Mouse (Mus musculus) neural tube, embryonic 12.5 days (tissue): ENCODE data around the gene Irak1bp1. TPM values are rescaled to one million over a fixed set of nuclear protein-coding genes. Genes with fewer than 3 reads are reported as not detected.

Source experiments
- ATAC-seq: fragments of 200-750 bp; cut with Nextera tagmentation; 2 replicates; pipeline ENCODE4 v1.8.0; 2017; ENCODE audit warnings: low read depth, mild to moderate bottlenecking, moderate TSS enrichment, moderate library complexity; ENCODE audit not compliant: low FRiP score
- H3K27ac ChIP-seq: fragments of 300-500 bp; sonication (generic); 2 replicates; pipeline ENCODE4 v1.5.1; 2016
- H3K27me3 ChIP-seq: fragments of 300-500 bp; sonication (generic); replicated peaks from 2 replicates; pipeline ENCODE4 v1.6.1; 2016; ENCODE audit warnings: mild to moderate bottlenecking
- H3K36me3 ChIP-seq: fragments of 300-500 bp; sonication (generic); 2 replicates; pipeline ENCODE4 v1.6.1; 2016; ENCODE audit warnings: mild to moderate bottlenecking
- H3K4me1 ChIP-seq: fragments of 300-500 bp; sonication (generic); 2 replicates; pipeline ENCODE4 v1.6.1; 2016
- H3K4me2 ChIP-seq: fragments of 300-500 bp; sonication (generic); replicated peaks from 2 replicates; pipeline ENCODE4 v1.6.1; 2016; ENCODE audit warnings: mild to moderate bottlenecking
- H3K4me3 ChIP-seq: fragments of 300-500 bp; sonication (generic); 2 replicates; pipeline ENCODE4 v1.5.1; 2016
- H3K9ac ChIP-seq: fragments of 300-500 bp; sonication (generic); 2 replicates; pipeline ENCODE4 v1.6.1; 2016; ENCODE audit warnings: mild to moderate bottlenecking
- H3K9me3 ChIP-seq: fragments of 300-500 bp; sonication (generic); 2 replicates; pipeline ENCODE4 v1.6.1; 2016; ENCODE audit warnings: mild to moderate bottlenecking
- WGBS: fragments of 180-500 bp; shearing (Covaris S2); methylation state at CpG from one replicate; pipeline ENCODE4 v1.1.7; 2016; 5-methylcytosine and 5-hydroxymethylcytosine counted together
- polyA plus RNA-seq: library from polyadenylated mRNA; unstranded; fragments of >200 nt; fragmentation: Nextera tagmentation; extraction: Ambion mirVana; gene quantifications from 2 replicates; pipeline ENCODE4 v1.2.1, GENCODE M21; 2016

Irak1bp1 gene
- polyA plus RNA-seq, 1 experiment from 2014 or later, result 27.7 TPM

DNA sequence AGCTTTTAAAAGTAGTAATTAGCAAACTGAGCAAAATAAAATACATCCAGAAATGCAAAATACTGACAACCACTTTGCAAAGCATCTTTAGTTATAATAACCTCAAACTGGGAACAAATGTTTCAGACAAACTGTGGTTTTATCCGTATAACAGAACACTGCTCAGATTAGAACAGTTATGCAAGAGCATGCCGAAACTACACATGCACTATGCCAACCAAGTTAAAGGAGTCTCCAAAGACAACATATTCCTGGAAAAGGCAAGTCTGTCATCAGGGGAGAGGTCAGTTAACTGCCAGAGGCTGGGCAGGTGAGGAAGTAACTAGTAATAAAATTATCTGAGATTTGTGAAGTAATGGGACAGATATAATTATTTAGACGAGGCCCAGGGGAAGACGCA is 13.3 kb downstream of the Irak1bp1 start:
- Histone ChIP-seq H3K9ac (no peak overlapping the region), H3K27me3 (no peaks in the 10 kb centered on the region), H3K9me3 (no peaks in the 10 kb centered on the region), H3K27ac (no peak overlapping the region), H3K36me3 (peaks cover 20% of the 10 kb centered on the region), H3K4me3 (no peak overlapping the region), H3K4me1 (no peaks in the 10 kb centered on the region), H3K4me2 (no peak overlapping the region)
- WGBS, result 92% methylated on average over 4 of the region's 4 CpGs
- ATAC-seq, result no peak

DNA sequence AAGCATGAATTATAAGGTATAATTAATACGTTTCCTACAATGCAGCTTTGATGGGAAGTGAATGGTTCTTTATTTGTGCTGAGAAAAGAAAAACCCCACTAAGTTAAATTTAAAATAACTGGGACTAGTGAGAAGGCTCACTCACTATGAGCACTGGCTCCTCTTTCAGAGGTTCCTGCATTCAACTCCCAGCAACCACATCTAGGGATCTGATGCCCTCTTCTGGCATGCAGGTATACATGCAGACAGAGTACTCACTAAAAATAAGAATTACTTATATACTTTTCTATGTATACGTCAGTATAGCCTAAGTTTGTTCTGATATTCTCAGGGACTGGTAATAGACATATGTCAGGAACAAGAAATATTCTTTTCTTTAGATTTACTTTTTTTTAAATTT is 24.7 kb downstream of the Irak1bp1 start:
- H3K4me3 ChIP-seq, result no peak overlapping the region
- H3K36me3 ChIP-seq, result no peaks in the 10 kb centered on the region
- no peaks in the 10 kb centered on the region for H3K9me3 ChIP-seq
- no peaks in the 10 kb centered on the region for H3K27me3 ChIP-seq
- no peaks in the 10 kb centered on the region; the same call in 1 of the 2 replicates for H3K4me1 ChIP-seq
- no peak overlapping the region for H3K27ac ChIP-seq
- no peak overlapping the region for H3K4me2 ChIP-seq
- ATAC-seq, result peak; percentile 54; the same call in 1 of the 2 replicates
- no peak overlapping the region for H3K9ac ChIP-seq
- WGBS, result 57% methylated on average over 2 of the region's 2 CpGs

DNA sequence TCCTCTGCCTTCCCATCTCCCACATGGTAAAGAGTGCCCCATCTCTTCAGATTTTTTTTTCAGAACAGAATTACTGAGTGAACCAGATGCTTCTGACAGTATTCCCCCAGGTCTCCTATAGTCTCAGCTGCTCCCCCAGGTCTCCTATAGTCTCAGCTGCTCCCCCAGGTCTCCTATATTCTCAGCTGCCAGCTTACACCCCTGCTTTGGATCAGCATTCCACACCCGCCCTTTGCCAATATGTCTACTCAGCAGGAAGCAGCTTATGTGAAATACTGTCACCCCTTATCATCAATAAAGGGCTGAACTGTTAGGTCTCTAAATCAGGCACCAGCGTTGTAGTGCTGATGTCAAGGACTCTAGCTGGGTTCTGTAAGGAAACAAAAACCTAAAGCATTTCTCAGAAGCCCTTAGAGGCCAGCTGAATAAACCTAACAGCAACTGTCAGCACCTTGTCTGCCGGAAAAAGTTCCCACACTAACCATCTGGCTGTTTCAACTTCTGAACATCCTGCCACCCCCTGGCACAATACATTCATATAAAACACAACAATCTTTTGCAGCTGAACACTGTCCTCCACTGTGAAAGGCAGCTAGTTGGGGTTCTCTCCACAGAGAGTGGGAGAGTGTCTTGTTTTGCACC is 25.8 kb downstream of the Irak1bp1 start:
- Histone ChIP-seq H3K36me3 (no peaks in the 10 kb centered on the region), H3K4me2 (no peak overlapping the region), H3K9me3 (no peaks in the 10 kb centered on the region), H3K4me3 (no peak overlapping the region), H3K9ac (no peak overlapping the region), H3K27ac (no peak overlapping the region), H3K4me1 (no peaks in the 10 kb centered on the region; the same call in 1 of the 2 replicates), H3K27me3 (no peaks in the 10 kb centered on the region)
- 0 out of 2 replicates have a peak, but pooled peaks have one; percentile 43 for ATAC-seq
- 31% methylated on average over 3 of the region's 3 CpGs for WGBS

DNA sequence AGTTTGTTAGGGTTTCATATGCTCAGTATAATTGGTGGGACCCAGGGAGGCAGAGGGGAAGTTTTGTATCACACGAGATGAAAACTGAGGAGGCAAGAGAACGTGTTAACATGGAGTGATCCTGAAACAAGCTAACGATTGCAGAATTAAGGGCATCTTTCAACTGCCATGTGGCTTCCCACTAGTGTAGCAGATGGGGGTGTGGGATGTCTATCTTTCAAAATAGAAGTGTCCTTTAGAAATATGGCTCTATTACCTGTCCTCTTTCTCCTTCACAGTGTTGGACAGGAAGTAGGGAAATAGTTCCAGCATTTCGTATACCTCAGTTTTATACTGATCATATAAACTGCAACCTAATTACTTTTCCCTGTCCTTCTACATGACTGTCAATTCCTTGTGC is 26.9 kb downstream of the Irak1bp1 start:
- Histone ChIP-seq H3K4me2 (no peak overlapping the region), H3K9me3 (no peaks in the 10 kb centered on the region), H3K36me3 (no peaks in the 10 kb centered on the region), H3K4me1 (no peaks in the 10 kb centered on the region; the same call in 1 of the 2 replicates), H3K27ac (no peak overlapping the region), H3K9ac (no peak overlapping the region), H3K4me3 (no peak overlapping the region), H3K27me3 (no peaks in the 10 kb centered on the region)
- WGBS, result 89% methylated on average over 4 of the region's 4 CpGs
- ATAC-seq, result no peak

DNA sequence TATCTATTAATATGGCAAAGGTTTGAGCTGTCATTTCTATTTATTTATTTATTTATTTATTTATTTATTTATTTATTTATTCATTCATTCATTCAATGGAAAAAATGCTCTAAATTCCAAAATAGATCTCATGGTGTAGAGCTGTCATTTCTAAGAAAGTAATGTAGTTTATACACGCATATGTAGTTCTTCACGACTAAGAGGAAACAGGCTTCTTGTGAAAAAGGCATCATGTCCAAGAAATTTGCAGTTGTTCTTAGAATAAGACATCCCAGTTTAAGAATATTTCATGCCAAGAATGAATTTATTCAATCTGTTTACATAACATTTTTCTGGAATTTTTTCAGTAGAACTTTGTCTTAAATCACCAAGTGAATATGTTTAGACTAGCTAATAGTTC is 31.5 kb downstream of the Irak1bp1 start:
- ATAC-seq, result no peak
- no peaks in the 10 kb centered on the region for H3K4me1 ChIP-seq
- no peaks in the 10 kb centered on the region for H3K36me3 ChIP-seq
- H3K9ac ChIP-seq, result no peak overlapping the region
- H3K9me3 ChIP-seq, result no peaks in the 10 kb centered on the region
- H3K27me3 ChIP-seq, result no peaks in the 10 kb centered on the region
- WGBS, result 92% methylated on average over 2 of the region's 2 CpGs
- no peak overlapping the region for H3K27ac ChIP-seq
- H3K4me3 ChIP-seq, result no peak overlapping the region
- no peak overlapping the region for H3K4me2 ChIP-seq

DNA sequence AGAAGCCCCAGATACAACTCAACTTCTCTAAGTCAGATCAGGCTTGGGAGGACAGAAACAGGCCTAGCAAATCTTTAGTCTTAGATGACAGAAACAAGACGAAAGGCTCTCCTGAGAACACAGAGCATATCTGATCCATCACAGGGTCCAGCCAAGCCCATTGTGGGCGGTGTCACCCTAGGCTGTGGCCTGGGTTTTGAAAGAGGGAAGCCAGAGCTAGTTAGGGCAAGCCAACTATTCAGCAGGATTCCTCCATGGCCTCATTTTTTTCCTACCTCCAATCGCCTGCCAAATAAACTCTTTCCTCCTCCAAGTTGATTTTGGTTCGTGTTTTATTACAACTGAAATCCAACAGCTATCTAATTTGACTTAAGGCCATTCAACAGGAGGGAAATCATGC is 32.0 kb downstream of the Irak1bp1 start:
- Histone ChIP-seq H3K4me1 (no peaks in the 10 kb centered on the region), H3K9ac (no peak overlapping the region), H3K9me3 (no peaks in the 10 kb centered on the region), H3K27me3 (no peaks in the 10 kb centered on the region), H3K36me3 (no peaks in the 10 kb centered on the region), H3K4me3 (no peak overlapping the region), H3K27ac (no peak overlapping the region), H3K4me2 (no peak overlapping the region)
- WGBS, result 87% methylated on average over 4 of the region's 4 CpGs
- no peak for ATAC-seq

DNA sequence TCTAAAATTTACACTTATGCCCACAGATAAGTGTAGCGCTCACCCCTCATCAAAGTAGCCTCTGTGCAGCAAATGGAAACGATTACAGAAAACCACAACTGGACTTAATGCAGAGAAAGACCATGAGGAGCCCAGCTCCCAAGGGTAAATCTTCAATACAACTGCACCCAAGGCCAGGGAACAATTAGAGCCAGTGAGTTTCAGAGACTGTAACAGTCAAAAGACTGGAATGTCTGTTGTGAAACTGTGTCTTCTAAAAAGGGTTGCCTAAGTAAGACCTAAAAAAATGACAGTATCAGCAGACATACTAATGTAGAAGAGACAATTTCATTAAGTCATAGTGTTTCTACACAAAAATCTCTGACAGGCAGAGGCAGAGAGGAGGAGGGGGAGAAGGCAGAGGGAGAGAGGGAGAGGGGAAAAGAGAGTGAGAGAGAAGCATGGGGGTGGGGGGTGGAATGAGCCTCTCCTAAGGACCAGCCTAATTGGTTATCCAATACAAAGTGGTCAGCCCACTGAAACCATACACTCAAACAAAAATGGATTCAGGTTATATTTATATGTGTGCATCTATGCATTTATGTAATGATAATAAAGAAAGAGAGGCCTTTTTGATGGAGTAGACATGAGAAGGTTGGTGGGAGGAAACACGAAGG is 32.6 kb downstream of the Irak1bp1 start:
- H3K4me2 ChIP-seq, result no peak overlapping the region
- no peaks in the 10 kb centered on the region for H3K27me3 ChIP-seq
- H3K9me3 ChIP-seq, result no peaks in the 10 kb centered on the region
- no peak overlapping the region for H3K9ac ChIP-seq
- ATAC-seq, result no peak
- WGBS, result 93% methylated on average over 3 of the region's 3 CpGs
- H3K4me1 ChIP-seq, result no peaks in the 10 kb centered on the region
- no peak overlapping the region for H3K27ac ChIP-seq
- no peak overlapping the region for H3K4me3 ChIP-seq
- no peaks in the 10 kb centered on the region for H3K36me3 ChIP-seq

DNA sequence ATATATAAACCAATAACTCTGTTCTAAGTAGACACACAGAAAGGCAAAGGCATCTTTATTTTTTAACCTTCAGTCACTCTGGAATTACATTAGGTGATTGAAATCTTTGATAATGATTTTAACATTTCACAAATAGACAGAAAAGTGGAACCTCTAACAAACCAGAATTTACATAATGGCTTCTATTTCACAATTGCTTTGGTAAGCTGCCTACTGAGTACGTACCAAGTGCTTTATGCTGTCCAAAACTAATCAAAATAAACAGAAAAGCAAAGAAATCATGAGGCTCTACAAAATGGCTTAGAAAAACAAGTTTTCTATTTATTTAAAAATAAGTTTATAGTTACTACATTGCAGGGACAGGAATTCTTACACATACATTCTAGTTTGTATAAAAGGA is 36.8 kb downstream of the Irak1bp1 start:
- no peak for ATAC-seq
- H3K4me1 ChIP-seq, result no peaks in the 10 kb centered on the region
- H3K4me3 ChIP-seq, result no peak overlapping the region
- no peak overlapping the region for H3K27ac ChIP-seq
- no peaks in the 10 kb centered on the region for H3K27me3 ChIP-seq
- peaks cover 17% of the 10 kb centered on the region for H3K36me3 ChIP-seq
- H3K9me3 ChIP-seq, result no peaks in the 10 kb centered on the region
- H3K9ac ChIP-seq, result no peak overlapping the region
- H3K4me2 ChIP-seq, result no peak overlapping the region
- WGBS, result 90% methylated on average over 1 of the region's 1 CpGs

DNA sequence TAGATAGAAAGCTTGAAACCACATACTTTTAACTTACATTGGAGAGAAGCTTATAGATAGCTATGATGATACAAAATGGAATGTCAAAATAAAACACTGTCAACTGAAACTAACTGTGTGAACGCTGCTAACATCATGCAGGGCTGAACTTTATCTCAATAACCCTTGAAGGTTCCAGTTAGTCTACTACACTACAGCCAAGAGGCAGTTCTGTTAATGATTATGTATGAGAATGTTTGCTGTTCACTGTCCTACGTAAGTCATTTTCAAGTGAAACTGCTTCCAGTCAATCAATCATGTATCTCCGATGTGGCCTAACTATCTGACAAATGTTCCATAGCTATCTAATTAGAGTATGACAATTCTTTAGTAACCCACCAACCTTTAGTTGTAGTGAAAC is 38.4 kb downstream of the Irak1bp1 start:
- no peak for ATAC-seq
- Histone ChIP-seq H3K36me3 (peaks cover 26% of the 10 kb centered on the region), H3K9ac (no peak overlapping the region), H3K4me2 (no peak overlapping the region), H3K27ac (no peak overlapping the region), H3K4me1 (no peaks in the 10 kb centered on the region), H3K9me3 (no peaks in the 10 kb centered on the region), H3K4me3 (no peak overlapping the region), H3K27me3 (no peaks in the 10 kb centered on the region)
- WGBS, result 86% methylated on average over 3 of the region's 3 CpGs

DNA sequence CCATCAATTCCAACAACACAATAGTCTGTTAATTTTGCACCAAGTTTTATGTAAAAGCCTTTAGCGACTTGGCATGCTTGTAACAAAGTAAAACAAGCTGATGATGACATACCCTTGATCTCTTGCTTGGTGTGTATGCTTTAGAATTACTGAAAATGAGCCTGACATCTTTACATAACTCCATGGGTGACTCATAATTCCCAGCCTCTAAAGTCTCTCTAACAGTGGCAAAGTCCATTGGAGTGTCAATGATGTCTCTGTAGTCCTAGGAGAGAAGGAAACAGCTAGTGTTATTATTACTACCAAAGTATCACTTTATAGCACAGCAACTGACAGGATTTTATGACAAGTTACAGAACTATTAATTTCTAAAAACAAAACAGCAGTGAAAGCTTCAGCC is 47.7 kb downstream of the Irak1bp1 start:
- no peaks in the 10 kb centered on the region for H3K4me1 ChIP-seq
- ATAC-seq, result no peak
- H3K27me3 ChIP-seq, result no peaks in the 10 kb centered on the region
- no peak overlapping the region for H3K27ac ChIP-seq
- WGBS, result 92% methylated on average over 1 of the region's 1 CpGs
- H3K4me3 ChIP-seq, result no peak overlapping the region
- no peaks in the 10 kb centered on the region for H3K9me3 ChIP-seq
- no peak overlapping the region for H3K4me2 ChIP-seq
- H3K9ac ChIP-seq, result no peak overlapping the region
- peaks cover 50% of the 10 kb centered on the region for H3K36me3 ChIP-seq

DNA sequence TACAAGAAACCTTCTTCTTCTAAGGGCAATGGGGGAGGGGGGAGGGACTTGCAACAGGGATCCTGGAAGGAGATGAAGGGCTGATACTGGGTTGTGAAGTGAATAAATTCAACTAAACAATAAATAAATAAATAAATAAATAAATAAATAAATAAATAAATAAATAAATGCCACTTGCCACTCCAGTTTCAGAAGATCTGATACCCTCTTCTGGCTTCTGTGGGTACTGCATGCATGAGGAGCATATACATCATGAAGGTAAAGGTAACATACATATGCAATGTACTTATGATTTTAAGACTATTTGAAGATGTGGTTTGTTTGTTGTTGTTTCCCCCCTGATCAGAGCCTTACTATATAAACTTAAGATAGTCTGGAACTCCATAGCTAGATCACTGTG is 54.8 kb downstream of the Irak1bp1 start:
- no peaks in the 10 kb centered on the region for H3K4me1 ChIP-seq
- no peaks in the 10 kb centered on the region for H3K9me3 ChIP-seq
- no peaks in the 10 kb centered on the region for H3K27me3 ChIP-seq
- H3K36me3 ChIP-seq, result peaks cover 53% of the 10 kb centered on the region
- ATAC-seq, result no peak
- no peak overlapping the region for H3K27ac ChIP-seq
- H3K4me3 ChIP-seq, result no peak overlapping the region
- no peak overlapping the region for H3K9ac ChIP-seq
- H3K4me2 ChIP-seq, result no peak overlapping the region

DNA sequence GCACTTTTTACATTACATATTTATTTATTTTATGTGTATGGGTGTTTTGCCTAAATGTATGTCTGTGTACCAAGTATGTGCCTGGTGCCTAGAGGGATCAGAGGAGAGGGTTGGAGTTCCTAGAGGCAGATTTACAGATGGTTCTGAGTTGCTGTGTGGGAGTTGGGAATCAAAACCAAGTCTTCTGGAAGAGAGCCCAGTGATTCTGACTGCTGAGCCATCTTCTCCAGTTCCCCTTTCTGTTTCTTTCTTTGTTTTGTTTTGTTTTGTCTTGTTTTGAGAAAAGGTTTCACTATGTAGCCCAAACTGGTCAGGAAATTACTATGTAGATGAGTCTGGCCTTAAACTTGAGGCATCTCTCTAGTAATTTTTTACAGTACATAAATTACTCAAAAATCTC is 59.3 kb downstream of the Irak1bp1 start:
- ATAC-seq, result no peak

More for the DNA sequence above, 59.3 kb downstream of the Irak1bp1 start:
- H3K27me3 ChIP-seq, result no peaks in the 10 kb centered on the region
- H3K27ac ChIP-seq, result no peak overlapping the region
- H3K4me2 ChIP-seq, result no peak overlapping the region
- no peak overlapping the region for H3K4me3 ChIP-seq
- H3K36me3 ChIP-seq, result peaks cover 46% of the 10 kb centered on the region
- no peak overlapping the region for H3K9ac ChIP-seq
- H3K4me1 ChIP-seq, result no peaks in the 10 kb centered on the region
- no peaks in the 10 kb centered on the region for H3K9me3 ChIP-seq
